Mouse (Mus musculus): ENCODE results near the gene Mmp21. TPM values are rescaled to one million over a fixed set of nuclear protein-coding genes. Genes with fewer than 3 reads are reported as not detected.
"Not testable (repeated sequence)": the region's sequence is repeated elsewhere in the genome, so short reads cannot be mapped to it uniquely, and the experiment has no call there.

Mmp21 gene
- total RNA-seq, 2 experiments from 2014 or later: 0.16 TPM; not detected in 1

DNA sequence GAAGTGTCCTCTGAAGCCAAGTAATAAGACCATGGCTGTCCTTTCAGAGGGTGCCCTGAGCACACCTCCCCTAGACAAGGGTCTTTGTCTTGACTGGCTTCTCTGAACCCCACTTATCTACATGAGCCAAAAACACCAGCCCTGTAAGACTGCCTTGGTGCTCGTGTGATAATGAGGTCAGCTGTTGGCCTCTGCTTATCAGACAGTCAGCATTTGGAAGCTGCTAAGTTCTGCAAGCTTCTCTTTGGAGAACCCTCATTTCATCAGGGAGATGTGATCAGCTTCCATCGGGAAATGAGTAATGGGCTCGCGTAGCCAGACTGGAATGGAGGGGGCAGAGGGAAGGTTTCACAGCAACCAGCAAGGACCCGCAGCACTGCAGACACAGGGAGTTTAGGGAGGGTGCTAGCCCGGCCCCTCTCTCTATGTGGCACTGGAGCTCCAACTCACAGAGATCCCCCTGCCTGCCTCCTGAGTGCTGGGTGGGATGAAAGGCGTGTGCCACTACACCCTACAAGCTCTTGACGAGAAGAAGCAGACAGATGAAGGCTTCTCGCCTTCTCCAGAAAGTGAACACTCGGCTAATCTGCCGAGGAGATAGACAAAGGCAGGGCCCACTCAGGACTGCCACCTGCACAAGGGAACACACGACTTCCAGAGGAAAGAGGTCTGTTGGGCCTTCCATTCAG is 18.3 kb upstream of the Mmp21 start:
- no peak overlapping the region for H3K27ac ChIP-seq
- TF ChIP-seq CTCF (IDR thresholded peaks at IDR 0.05): no peak
- intact Hi-C loops (cut with DNase I): no loop called here
- no peak overlapping the region for H3K4me3 ChIP-seq
- DNase-seq (ENCODE audit: extremely low spot score in 1 of 2, low spot score in 2 of 2): no peak

DNA sequence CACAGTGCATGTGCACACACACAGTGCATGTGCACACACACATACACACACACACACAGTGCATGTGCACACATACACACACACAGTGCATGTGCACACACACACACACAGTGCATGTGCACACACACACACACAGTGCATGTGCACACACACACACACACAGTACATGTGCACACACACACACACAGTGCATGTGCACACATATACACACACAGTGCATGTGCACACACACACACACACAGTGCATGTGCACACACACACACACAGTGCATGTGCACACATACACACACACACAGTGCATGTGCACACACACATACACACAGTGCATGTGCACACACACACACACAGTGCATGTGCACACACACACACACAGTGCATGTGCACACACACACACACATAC is 5.8 kb upstream of the Mmp21 start:
- DNase-seq (ENCODE audit: extremely low spot score in 1 of 2, low spot score in 2 of 2); H3K4me3 ChIP-seq; H3K27ac ChIP-seq; intact Hi-C loops (cut with DNase I): not testable (repeated sequence)

DNA sequence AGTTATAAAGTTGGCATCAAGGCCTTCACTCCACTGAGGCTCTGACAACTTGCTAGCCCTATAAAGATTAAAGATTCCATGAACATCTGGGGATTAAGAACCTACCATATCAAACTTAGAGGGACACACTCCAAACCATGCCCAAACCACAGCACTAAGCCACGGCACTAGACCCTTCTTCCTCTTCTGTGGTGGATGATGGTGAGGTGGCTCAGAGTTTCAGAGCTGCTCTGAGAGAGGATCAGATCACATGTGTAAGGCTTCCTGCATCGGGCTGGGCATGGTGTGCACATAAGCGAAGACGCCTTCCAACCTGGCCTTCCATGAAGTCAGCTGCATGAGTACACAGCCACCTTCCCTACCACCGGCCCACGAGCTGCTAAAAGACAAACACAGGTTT is 4.8 kb upstream of the Mmp21 start:
- Histone ChIP-seq H3K4me3 (no peak overlapping the region), H3K27ac (no peak overlapping the region)
- no peak for DNase-seq (ENCODE audit: extremely low spot score in 1 of 2, low spot score in 2 of 2)
- intact Hi-C loops (cut with DNase I): no loop called here
- TF ChIP-seq CTCF (IDR thresholded peaks at IDR 0.05): no peak

DNA sequence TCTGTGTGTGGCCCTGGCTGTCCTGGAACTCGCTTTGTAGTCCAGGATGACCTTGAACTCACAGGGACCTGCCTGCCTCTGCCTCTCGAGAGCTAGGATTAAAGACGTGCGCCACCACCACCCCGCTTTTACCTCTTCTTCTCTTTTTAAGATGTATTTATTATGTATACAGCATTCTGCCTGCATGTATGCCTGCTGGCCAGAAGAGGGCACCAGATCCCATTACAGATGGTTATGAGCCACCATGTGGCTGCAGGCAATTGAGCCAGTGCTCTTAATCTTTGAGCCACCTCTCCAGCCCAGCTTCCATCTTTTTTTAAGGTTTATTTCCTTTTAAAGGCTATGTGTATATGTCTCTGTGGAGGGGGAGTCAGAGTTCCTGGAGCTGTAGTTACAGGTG is 4.2 kb upstream of the Mmp21 start:
- no peak overlapping the region for H3K27ac ChIP-seq
- intact Hi-C loops (cut with DNase I): no loop called here
- DNase-seq (ENCODE audit: extremely low spot score in 1 of 2, low spot score in 2 of 2): no peak
- peak; percentile 42 for TF ChIP-seq CTCF (IDR thresholded peaks at IDR 0.05)
- no peak overlapping the region for H3K4me3 ChIP-seq

DNA sequence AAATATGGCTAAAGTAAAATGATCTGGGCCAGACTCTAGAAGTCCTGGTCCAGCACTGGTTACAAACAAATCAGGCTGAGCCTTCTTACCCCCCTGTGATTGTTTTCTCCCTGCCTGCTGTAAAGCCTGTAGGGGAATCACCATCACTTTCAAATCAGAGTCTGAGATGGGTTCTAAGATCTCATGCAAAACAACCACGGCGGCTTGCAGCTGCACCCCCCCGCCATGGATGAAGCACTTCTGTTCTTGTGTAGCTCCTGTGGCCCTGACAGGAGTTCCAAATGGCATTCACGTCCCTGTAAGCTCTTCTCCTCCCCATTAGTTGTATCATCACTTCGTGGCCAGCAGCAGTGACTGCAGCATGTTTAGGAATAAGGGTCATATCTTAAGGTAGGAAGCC is 3.8 kb upstream of the Mmp21 start:
- no peak overlapping the region for H3K4me3 ChIP-seq
- no peak overlapping the region for H3K27ac ChIP-seq
- no peak for TF ChIP-seq CTCF (IDR thresholded peaks at IDR 0.05)
- intact Hi-C loops (cut with DNase I): no loop called here
- DNase-seq (ENCODE audit: extremely low spot score in 1 of 2, low spot score in 2 of 2): no peak

DNA sequence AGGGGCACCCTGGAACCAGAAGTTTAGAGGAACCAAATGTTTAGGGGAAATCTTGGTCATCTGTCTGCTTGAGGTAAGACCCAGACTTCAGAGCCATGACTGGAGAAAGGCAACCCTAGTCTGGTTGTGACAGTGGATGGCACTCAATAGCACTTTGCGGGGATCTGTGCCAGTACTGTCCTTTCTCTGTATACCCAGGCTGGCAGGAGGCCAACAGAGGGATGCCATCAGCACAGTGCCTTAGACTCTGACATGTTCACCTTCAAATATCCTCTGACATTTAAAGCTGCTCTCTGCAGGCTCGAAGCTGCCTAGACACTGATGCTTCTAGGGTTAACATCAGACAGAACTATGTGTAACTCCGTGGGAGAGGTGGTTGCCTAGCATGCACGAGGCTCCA is 422 bp downstream of the Mmp21 start:
- no peak for DNase-seq (ENCODE audit: extremely low spot score in 1 of 2, low spot score in 2 of 2)
- Histone ChIP-seq H3K27ac (no peak overlapping the region), H3K4me3 (no peak overlapping the region)
- TF ChIP-seq CTCF (IDR thresholded peaks at IDR 0.05): no peak
- intact Hi-C loops (cut with DNase I): no loop called here

DNA sequence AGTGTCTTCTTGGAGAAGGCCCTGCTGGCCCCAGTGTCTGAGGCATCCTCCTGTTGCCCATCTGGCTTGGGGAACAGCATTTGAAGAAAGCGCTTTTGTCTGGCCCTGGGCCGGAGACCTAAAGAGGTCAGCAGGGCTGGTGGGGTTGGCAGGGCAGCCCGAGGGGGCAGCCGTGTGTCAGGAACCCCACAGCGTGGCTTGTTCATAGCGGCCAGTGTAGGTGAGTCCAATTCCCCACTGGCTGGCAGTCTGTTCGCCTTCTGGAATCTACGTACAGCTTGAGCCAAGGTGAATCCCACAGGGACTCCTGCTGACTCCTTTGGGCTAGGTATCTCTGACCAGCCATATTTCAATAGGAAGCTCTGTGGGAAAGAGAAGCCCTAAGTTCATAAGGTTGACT is 1.1 kb downstream of the Mmp21 start:
- TF ChIP-seq CTCF (IDR thresholded peaks at IDR 0.05): no peak
- intact Hi-C loops (cut with DNase I): no loop called here
- DNase-seq (ENCODE audit: extremely low spot score in 1 of 2, low spot score in 2 of 2): no peak
- Histone ChIP-seq H3K27ac (no peak overlapping the region), H3K4me3 (no peak overlapping the region)

DNA sequence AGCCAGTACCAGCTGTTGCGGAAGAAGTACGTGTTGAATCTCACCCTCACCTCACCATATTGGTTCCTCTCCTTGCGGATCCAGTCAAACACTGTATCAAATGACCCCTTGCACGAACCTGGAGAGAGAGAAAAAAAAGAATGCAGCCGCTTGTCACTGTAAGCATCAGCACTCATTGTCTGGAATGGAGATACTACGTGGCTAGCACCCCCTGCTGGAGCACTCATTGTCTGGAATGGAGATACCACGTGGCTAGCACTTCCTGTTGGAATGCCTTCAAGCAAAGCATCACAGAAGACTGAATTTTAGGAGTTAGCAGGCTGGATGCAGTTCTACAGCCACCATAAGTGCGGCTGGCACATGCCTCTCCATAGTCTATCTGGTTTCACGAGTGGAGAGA is 3.9 kb downstream of the Mmp21 start:
- Histone ChIP-seq H3K4me3 (no peak overlapping the region), H3K27ac (no peak overlapping the region)
- TF ChIP-seq CTCF (IDR thresholded peaks at IDR 0.05): peak; percentile 8
- DNase-seq (ENCODE audit: extremely low spot score in 1 of 2, low spot score in 2 of 2): no peak
- intact Hi-C loops (cut with DNase I): no loop called here

DNA sequence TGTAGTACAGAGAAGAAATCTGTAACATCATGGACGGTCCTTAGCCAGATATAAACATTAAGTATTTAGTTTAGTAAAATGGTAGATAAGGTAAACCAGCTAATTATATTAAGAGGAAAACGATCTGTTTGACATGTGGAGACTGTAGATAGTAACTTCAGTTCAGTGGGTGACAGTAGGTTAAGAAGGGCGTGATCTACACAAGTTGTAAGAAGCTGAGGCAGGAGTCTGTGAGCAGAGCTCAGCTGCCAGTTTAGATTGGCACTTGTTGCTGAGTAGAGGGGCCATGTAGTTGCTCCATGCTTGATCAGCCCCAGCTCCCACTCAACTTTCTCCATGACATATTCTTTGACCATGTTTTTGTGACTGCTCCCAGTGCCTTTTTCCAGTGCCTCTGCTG is 9.0 kb downstream of the Mmp21 start:
- H3K27ac ChIP-seq: no peak overlapping the region
- DNase-seq (ENCODE audit: extremely low spot score in 1 of 2, low spot score in 2 of 2): no peak
- H3K4me3 ChIP-seq: no peak overlapping the region
- TF ChIP-seq CTCF (IDR thresholded peaks at IDR 0.05): no peak
- intact Hi-C loops (cut with DNase I): no loop called here

DNA sequence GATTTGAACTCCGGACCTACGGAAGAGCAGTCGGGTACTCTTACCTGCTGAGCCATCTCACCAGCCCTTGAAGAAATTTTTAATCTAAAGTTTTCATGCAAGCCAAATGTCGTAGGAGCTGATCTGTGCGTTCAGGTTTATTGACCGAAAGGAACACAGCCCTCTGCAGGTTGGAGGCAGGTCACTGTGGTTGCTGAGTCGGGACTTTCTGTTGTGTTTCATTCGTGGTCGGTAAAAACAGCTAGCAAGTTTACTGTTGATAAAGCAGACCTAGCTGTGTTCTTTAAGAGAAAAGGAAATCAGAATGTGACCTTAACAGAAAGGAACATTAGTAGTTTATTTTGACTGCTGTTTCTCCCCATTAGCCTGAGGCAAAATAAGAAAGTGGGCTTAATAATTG is 9.9 kb downstream of the Mmp21 start:
- Histone ChIP-seq H3K4me3 (no peak overlapping the region), H3K27ac (no peak overlapping the region)
- TF ChIP-seq CTCF (IDR thresholded peaks at IDR 0.05): no peak
- no peak for DNase-seq (ENCODE audit: extremely low spot score in 1 of 2, low spot score in 2 of 2)
- intact Hi-C loops (cut with DNase I): no loop called here

DNA sequence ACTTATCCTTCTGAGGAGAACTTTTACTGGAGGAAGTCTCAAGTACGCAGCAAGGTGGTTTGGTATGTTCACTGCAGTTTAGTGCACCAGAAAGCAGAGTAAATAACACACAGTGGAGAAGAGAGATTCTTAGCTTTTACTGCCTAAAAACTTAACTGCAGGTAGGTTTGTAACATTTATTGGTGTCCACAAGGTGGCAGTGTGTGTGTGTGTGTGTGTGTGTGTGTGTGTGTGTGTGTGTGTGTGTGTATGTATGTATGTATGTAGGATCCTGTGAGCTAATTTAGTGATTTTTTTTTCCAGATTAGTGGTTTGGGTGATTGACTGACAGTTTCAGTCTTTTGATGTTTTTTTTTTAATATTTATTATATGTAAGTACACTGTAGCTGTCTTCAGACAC is 10.8 kb downstream of the Mmp21 start:
- Histone ChIP-seq H3K27ac (no peak overlapping the region), H3K4me3 (no peak overlapping the region)
- DNase-seq (ENCODE audit: extremely low spot score in 1 of 2, low spot score in 2 of 2): no peak
- TF ChIP-seq CTCF (IDR thresholded peaks at IDR 0.05): peak; percentile 16
- intact Hi-C loops (cut with DNase I): no loop called here

DNA sequence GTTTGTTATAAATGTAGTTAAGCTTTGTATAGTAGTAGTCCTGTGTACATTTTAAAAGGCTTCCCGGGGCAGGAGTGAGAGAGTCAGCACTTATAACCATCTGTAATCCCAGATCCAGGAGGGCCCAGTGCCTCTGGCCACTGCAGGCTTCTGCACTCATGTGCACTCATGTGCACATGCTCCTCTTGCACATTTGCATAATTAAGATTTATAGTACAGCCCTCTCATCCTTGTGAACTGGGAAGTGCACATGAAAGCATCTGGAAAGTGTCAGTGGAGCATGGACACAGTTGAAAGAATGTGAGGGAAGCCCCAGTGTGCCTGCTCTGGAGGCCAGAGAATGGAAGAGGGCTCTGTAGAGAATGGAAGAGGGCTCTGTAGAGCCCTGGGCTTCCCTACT is 17.4 kb downstream of the Mmp21 start:
- intact Hi-C loops (cut with DNase I): no loop called here
- no peak for DNase-seq (ENCODE audit: extremely low spot score in 1 of 2, low spot score in 2 of 2)
- Histone ChIP-seq H3K27ac (no peak overlapping the region), H3K4me3 (no peak overlapping the region)
- no peak for TF ChIP-seq CTCF (IDR thresholded peaks at IDR 0.05)

DNA sequence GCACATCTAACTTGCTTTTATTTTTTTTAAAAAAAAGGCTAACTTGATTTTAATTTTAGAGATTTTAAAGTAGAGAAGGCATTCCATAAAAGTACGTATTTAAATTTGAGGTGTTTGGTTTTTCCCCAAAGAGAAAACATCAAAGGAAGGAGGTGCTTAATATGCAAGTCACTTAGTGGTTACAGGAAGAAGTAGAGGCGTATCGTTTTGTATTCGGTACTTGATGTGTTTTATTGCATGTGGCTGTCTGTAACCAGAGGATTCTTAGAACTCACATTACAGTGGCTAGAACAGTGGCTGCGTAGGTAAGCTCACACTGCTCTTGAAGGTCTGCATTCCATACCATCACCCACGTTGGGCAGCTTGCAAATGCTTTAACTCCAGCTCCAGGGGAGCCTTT is 34.1 kb downstream of the Mmp21 start:
- intact Hi-C loops (cut with DNase I): no loop called here
- no peak for TF ChIP-seq CTCF (IDR thresholded peaks at IDR 0.05)
- Histone ChIP-seq H3K4me3 (no peak overlapping the region), H3K27ac (no peak overlapping the region)
- DNase-seq (ENCODE audit: extremely low spot score in 1 of 2, low spot score in 2 of 2): no peak
